Mouse (Mus musculus): Measurements from ENCODE around the gene Mettl1. TPM values are rescaled to one million over a fixed set of nuclear protein-coding genes. Genes with fewer than 3 reads are reported as not detected.

The Mettl1 gene
- polyA plus RNA-seq, 2 experiments from 2014 or later: 19.8 to 23.9 TPM

DNA sequence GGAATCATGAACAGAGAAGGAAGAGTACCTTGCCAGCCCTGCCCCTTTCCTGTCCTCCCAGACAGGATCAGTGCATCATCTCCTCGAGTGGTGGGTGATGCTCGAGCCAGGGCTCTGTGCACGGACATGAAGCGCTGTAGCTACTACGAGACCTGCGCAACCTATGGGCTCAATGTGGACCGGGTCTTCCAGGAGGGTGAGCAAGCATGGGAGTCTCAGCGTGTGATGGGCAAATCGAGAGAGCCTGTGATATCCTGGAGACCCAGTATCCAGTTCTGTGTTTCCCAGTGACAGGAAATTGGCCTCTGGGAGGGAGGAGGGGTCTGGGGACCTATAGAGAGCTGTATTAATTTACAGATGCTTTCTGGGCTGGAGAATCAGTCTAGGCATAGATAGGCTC, 43.8 kb downstream of the Mettl1 start:
- no peak for ATAC-seq

- peak; percentile 16 for ATAC-seq
Observed at GRCm38 (mm10) chr10:127085633-127086032, 44.4 kb downstream of the Mettl1 start.

DNA sequence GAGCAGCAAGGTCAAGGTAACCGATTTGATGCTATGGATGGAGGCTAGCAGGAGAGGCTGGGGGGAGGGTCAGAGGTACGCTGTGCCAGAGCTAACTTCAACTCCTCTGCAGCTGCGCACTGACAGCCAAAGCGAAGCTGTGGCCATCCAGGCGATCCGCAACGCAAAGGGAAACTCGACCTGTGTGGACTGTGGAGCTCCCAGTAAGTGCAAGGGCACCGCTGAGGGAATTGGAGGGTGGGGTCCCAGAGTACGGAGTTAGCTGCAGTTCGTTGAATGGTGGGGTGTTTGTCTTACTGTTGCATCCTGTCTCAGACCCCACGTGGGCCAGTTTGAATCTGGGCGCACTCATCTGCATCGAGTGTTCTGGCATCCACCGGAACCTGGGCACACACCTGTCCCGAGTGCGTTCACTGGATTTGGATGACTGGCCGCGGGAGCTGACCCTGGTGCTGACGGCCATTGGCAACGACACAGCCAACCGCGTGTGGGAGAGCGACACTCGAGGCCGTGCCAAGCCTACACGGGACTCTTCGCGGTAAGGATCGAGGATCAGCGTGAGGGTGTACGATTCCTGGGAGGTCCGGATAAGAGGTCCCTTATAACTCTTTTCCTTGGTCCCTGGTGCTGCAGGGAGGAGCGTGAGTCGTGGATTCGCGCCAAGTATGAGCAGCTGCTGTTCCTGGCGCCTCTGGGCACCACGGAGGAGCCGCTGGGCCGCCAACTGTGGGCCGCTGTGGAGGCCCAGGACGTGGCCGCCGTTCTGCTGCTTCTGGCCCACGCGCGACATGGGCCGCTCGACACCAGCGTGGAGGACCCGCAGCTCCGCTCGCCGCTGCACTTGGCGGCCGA, 49.6 kb downstream of the Mettl1 start:
- no peak for ATAC-seq

DNA sequence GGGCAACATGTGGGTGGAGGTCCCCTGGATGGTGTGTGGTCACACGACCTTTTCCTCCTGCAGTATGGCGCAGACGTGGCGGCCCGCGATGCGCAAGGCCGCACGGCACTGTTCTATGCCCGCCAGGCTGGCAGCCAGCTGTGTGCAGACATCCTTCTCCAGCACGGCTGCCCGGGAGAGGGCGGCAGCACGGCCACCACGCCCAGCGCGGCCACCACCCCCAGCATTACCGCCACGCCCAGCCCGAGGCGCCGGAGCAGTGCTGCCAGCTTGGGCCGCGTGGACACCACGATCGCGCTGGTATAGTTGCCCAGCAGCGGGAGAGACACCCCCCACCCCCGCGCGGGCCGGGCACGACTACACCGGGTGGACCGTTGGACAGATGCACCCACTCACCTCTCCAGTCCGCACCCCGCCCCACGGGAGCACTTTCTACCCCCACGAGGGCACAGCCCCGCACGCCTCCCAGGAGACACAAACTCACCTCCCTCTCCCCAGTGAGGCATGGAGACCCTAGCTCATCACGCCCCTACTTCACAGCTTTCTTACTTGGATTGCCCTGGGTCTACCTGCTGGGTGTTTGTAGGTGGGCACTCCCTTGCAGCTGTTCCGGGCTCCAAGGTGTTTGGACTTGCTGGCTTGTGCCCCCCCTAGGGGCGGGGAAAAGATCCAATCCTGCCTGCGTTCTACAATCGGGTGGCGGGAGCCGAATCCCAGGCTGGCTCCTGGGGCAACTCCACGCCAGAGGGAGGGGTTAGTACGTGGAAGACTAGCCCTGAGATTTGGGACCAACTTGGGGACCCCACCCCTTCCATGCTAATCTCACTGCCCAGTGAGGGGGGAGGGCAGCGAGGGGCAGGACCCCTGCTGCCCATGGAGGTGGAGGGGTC, 50.5 kb downstream of the Mettl1 start:
- no peak for ATAC-seq

DNA sequence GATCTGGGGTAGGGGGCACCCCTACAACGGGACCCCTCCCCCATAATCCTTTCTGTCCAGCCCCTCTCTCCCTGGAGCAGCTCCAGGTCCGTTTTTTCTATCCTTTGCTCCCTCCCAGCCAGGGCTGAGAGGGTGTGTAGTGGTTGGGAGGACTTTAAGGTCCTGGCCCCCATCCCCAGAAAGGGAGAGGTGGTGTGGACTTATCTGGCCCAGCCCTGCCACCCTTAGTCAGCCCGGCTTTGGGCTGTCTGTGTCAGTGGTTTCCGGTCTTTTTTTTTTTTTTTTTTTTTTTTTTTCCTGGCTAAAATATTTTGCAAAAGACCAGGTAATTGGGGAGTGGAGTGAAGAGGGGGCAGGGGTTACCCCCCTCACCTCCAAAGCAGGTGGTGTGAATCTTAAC, 51.5 kb downstream of the Mettl1 start:
- no peak for ATAC-seq

DNA sequence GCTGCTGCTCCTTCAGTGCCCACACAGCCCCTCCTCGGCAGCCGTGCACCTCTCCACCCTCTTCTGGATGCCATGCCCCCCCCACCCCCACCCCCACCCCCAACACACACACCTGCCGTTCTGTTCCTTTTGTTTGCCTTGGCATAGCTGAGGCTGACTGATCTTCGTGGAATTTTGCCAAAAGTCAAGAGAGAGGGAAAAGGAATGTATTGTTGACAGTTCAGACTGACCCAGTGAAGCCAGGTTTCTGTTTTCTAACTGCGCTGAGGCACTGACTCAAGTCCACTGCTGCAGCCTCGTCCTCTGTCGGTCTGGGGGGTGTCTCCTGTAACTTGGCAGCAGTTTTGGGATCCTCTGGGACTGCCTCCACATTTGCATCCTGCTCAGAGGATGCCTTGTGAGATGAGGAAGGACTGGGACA, 53.2 kb downstream of the Mettl1 start:
- ATAC-seq: no peak

Other genes with a start within 250 kb of the Mettl1 start
- 1 to 10 TPM; 5.9 to 6.9 TPM for gene Atp23, start 140.1 kb upstream of the Mettl1 start, polyA plus RNA-seq (2017; shearing (Covaris generic))
- 10 to 100 TPM; 29.8 to 35.8 TPM for gene Ctdsp2, start 62.7 kb upstream of the Mettl1 start, polyA plus RNA-seq (2017; shearing (Covaris generic))
- gene Avil, start 40.7 kb upstream of the Mettl1 start, polyA plus RNA-seq (2017; shearing (Covaris generic)): not detected
- 10 to 100 TPM; 42.5 to 57.1 TPM for gene Tsfm, start 10.6 kb upstream of the Mettl1 start, polyA plus RNA-seq (2017; shearing (Covaris generic))
- under 1 TPM in 1 of 2 experiments, not detected in 1; 0.52 TPM for gene Eef1akmt3, start 99 bp downstream of the Mettl1 start, polyA plus RNA-seq (2017; shearing (Covaris generic))
- not detected for gene Cyp27b1, start 6.8 kb downstream of the Mettl1 start, polyA plus RNA-seq (2017; shearing (Covaris generic))
- gene March9, start 18.8 kb downstream of the Mettl1 start, polyA plus RNA-seq (2017; shearing (Covaris generic)): 1 to 10 TPM in 1 of 2 experiments, under 1 TPM in 1; 0.65 to 1.0 TPM
- gene Cdk4, start 22.1 kb downstream of the Mettl1 start, polyA plus RNA-seq (2017; shearing (Covaris generic)): 100 to 1,000 TPM; 304 to 317 TPM
- 100 to 1,000 TPM in 1 of 2 experiments, 10 to 100 TPM in 1; 99.2 to 103 TPM for gene Tspan31, start 28.9 kb downstream of the Mettl1 start, polyA plus RNA-seq (2017; shearing (Covaris generic))
- gene Agap2, start 33.9 kb downstream of the Mettl1 start, polyA plus RNA-seq (2017; shearing (Covaris generic)): 10 to 100 TPM; 20.4 to 29.9 TPM
- 10 to 100 TPM; 51.3 to 75.5 TPM for gene Os9, start 79.7 kb downstream of the Mettl1 start, polyA plus RNA-seq (2017; shearing (Covaris generic))
- gene B4galnt1, start 123.8 kb downstream of the Mettl1 start, polyA plus RNA-seq (2017; shearing (Covaris generic)): 100 to 1,000 TPM; 152 to 209 TPM
- 1 to 10 TPM; 2.5 to 2.7 TPM for gene Slc26a10, start 139.2 kb downstream of the Mettl1 start, polyA plus RNA-seq (2017; shearing (Covaris generic))
- gene Arhgef25, start 148.7 kb downstream of the Mettl1 start, polyA plus RNA-seq (2017; shearing (Covaris generic)): not detected
- 10 to 100 TPM; 40.6 to 42.9 TPM for gene Dtx3, start 154.3 kb downstream of the Mettl1 start, polyA plus RNA-seq (2017; shearing (Covaris generic))
- 10 to 100 TPM; 24.2 to 27.8 TPM for gene Pip4k2c, start 170.2 kb downstream of the Mettl1 start, polyA plus RNA-seq (2017; shearing (Covaris generic))
- gene Kif5a, start 221.9 kb downstream of the Mettl1 start, polyA plus RNA-seq (2017; shearing (Covaris generic)): under 1 TPM; 0.18 to 0.70 TPM
- 10 to 100 TPM; 55.4 to 60.6 TPM for gene Dctn2, start 225.0 kb downstream of the Mettl1 start, polyA plus RNA-seq (2017; shearing (Covaris generic))
- 10 to 100 TPM in 1 of 2 experiments, 1 to 10 TPM in 1; 4.0 to 10.6 TPM for gene Mbd6, start 247.6 kb downstream of the Mettl1 start, polyA plus RNA-seq (2017; shearing (Covaris generic))